Mouse (Mus musculus) embryo, embryonic 11.5 days (tissue): ENCODE measurements around the gene Ubr4.

Source experiments
- DNase-seq: peaks from one replicate; pipeline ENCODE4 v3.0.0-alpha.2; 2012; ENCODE audit warnings: low read depth, low spot score

The Ubr4 gene

DNA sequence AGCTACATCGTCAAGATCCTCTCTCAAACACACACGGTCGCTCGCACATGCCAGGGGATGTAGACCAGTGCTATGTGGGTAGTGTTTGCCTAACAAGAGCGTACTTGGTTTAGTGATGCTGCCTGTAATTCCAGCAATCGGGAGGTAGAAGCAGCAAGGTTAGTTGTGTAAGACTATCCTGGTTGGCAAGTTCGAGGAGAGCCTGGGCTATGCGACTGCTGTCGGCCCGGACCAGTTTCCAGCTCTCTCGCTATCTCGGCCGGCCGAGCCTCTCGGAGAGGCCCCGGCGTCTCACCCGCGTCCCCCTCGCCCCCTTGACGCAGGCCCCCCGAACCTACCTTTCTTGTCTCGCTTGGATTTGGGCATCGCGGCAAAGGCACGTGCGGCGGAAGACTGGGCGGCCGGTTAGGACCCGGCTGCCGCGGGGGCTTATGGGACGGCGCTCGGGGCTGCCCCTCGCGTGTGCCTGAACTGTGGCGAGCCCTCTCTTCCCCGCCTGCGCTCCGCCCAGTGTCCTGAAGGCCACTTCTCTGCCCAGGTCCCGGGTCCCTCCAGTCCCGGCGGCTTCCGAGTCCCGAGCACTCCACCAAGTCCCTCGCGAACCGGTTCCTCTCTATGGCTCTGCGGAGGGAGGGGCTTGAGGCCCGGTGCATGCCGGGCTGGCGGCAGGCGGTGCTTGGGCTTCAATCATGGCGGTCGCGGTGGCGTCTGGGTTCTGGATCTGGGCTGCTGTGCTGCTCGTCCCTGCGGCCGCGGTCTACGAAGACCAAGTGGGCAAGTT, at the start of gene Ubr4, which contains the start of the genes Mrto4 and Emc1:
Gene Ubr4, plus strand, starts transcription at position 679 of the 781 bp plus-strand sequence.
Gene Mrto4, minus strand, starts transcription at position 646 of the 781 bp plus-strand sequence.
Gene Emc1, plus strand, starts transcription at position 657 of the 781 bp plus-strand sequence.
- peak; percentile 59 for DNase-seq

GRCm38 (mm10) chr4:139305521-139305920, 46.9 kb upstream of the Ubr4 start:
- DNase-seq = no peak

GRCm38 (mm10) chr4:139307916-139308315, 44.5 kb upstream of the Ubr4 start:
- DNase-seq = no peak

DNA sequence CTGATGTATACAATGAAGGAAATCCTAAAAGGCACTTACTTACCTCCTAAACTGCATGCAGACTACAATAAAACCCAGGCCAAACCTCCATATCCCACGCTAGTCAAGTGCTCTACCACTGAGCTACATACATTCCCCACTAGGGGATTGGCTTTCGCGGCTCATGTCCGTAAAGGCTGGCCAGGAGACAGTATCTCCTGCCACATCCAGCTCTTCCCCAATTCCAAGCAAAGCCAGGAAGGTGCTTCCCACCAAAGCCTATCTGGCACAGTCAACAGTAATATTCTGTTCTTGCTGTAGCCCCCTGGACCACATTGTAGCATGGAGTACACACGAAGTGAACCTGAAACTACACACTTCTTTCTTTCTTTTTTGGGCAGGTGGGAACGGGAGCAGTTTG, 42.8 kb upstream of the Ubr4 start:
- DNase-seq = no peak

GRCm38 (mm10) chr4:139310171-139310898, 42.1 kb upstream of the Ubr4 start, which contains the start of the genes Pqlc2 and Akr7a5:
TSS of gene Pqlc2 (minus strand) at chr4:139310708.
TSS of gene Akr7a5 (plus strand) at chr4:139310744.
- peak; percentile 94 for DNase-seq

- DNase-seq = no peak
Measured at GRCm38 (mm10) chr4:139310899-139311701, 41.3 kb upstream of the Ubr4 start.

DNA sequence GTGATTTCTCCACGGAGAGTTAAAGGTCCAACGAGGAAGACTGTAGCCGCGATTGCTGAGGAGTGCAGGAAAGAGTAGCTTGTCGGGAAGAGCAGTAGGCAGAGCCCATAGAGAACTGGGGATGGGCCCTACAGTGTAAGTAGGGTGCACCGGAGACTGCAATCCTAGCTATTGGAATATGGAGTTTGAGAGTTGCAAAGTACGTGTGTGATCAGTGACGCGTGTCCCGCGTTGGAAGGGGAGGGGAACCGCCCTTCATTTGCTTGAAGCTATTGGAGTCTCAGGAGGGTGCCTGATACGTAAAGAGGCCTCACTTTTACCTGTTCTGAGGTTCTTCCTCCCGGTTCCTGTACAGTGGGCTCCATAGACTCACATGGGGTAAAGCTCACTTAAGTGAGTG, 40.7 kb upstream of the Ubr4 start:
- DNase-seq = no peak

GRCm38 (mm10) chr4:139312632-139313031, 39.8 kb upstream of the Ubr4 start:
- DNase-seq = no peak

DNA sequence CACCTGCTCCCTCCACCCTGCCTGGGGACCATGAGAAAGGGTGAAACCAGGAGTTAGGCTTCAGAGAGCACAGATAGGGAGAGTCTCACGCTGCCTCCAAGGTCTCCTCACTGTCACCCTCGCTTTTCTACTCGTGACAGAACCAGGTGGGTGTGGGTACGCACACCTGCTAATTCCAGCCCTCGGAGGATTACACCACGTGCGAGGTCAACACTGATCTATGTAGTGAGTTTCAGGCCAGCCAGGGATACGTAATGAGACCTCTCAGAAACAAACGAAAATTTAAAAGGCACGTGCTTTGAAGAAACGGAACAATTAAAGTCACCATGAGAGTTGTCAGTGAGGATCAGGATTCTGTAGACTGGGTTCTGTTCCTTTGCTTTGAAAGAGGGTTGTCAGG, 34.0 kb upstream of the Ubr4 start:
- no peak for DNase-seq

DNA sequence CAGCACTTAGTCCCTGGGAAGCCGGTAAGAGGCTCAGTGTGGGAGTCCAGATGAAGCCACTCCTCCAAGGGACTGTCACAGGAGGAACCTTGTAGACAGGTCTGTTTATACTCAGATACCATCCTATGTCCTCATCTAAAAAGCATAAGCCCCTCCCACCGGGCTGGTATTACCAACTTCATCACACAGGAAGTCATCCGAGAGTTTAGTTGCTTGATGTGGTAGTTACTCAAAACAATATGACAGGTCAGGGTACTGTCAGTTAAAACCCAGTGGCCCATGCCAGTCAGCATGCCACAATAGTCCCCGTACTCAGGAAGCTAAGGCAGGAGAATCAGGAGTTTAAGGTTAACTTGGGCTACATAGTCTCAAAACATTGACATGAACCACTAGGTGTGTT, 32.7 kb upstream of the Ubr4 start:
- no peak for DNase-seq

DNA sequence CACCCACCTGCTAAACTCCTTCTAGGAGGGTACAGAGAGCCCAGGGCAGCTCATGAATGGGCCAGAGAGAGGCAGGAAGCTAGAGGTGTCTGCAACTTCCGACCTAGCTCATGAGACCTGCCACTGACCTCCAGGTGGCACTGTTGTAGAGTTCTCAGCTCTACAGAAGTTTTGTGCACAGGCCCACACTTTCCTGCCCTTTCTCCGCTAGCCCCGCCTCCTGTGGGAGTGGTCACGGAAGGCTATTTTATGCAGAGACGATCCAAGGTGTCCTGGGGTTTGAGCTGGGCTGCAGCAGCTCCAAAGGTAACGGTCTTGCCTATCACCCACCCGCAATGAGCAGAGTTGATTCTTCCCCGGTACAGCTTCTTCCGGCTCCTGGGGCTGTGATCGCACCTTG, 21.8 kb upstream of the Ubr4 start:
- peak; percentile 73 for DNase-seq

GRCm38 (mm10) chr4:139334631-139335295, 17.6 kb upstream of the Ubr4 start:
- no peak for DNase-seq

DNA sequence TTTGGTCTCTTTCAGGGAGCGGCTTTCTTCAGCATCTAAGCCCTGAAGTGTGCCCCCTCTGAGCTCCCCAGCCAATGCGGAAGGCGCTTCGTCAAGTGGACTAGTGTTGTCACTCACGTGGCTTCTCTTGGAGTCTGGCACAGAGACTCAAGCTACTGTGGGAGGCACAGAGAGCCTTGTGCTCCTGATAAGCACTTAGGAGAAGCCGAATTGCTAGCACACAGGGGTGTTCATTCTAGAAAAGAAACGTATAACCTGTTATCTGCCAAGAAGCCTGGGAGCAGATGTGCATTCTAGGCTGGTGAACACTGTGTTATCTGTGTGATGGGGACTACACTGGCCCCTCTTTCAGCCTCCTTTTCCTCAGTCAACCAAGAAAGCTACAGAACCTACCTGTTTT, 16.9 kb upstream of the Ubr4 start:
- no peak for DNase-seq

DNA sequence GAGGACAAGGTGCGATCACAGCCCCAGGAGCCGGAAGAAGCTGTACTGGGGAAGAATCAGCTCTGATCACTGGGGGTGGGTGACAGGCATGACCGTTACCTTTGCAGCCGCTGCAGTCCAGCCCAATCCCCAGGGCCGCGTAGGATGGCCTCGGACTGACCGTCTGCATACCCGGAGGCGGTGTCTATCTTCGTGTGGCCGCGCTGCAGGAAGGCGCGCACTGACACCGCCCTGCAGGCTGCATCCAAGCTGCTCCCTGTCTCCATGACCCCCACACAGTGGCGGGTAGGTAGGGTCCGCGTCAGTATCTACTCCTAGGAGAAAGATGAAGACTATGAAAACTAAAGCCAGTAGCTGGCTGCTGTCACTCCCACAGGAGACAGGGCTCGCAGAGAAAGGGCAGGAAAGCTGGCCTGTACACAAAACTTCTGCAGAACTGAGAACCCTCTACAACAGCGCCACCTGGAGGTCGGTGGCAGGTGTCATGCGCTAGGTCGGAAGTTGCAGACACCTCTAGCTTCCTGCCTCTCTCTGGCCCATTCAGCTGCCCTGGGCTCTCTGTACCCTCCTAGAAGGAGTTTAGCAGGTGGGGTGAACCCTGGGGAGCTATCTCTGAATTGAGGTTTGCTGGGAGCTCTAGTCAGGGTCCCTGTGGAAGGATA, 15.5 kb upstream of the Ubr4 start:
- peak; percentile 77 for DNase-seq

DNA sequence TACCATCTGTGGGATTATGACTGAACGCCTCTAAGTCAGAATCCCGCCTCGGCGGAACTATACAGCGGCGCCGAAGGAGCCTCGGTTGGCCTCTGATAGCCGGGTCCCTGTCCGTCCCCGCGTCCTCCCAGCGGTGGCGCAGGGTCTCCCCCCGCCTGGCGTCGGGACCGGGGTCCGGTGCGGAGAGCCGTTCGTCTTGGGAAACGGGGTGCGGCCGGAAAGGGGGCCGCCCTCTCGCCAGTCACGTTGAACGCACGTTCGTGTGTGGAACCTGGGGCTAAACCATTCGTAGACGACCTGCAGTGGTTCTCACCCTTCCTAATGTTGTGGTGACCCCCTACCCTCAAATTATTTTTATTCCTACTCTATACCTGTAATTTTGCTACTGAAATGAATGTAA, 14.3 kb upstream of the Ubr4 start:
- DNase-seq = no peak

GRCm38 (mm10) chr4:139340835-139341234, 11.6 kb upstream of the Ubr4 start:
- DNase-seq = no peak

DNA sequence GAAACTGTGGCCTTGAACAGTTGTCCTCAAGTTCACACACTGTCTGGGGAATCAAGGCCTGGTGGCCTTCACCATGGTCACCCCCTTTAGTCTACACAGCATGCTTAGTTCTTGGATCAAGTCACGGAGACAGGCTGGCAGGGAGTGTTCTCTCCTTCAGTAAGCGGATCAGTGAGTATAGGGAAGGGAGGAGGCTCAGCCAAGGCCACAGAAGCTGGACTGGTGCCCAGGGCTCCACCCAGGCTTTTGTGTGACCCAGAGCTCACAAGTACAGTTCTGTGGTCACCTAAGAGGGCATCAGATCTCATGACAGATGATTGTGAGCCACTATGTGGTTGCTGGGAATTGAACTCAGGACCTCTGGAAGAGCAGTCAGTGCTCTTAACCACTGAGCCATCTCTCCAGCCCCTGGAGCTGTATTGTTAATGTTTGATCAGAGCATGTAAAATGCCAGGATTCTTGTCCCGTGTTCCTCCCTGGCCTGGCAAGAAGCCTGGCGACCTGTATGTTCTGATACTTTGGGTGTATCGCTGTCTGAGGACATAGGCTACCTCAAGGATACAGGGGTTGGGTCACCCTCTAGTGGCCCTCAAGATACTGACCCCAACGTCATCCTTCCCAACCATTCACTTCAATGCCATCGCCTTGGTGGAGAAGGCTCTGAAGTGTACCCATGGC, 10.7 kb upstream of the Ubr4 start:
- no peak for DNase-seq

- DNase-seq = no peak
Measured at GRCm38 (mm10) chr4:139343718-139344117, 8.7 kb upstream of the Ubr4 start.

- DNase-seq = no peak
Measured at GRCm38 (mm10) chr4:139345416-139346019, 6.9 kb upstream of the Ubr4 start.

GRCm38 (mm10) chr4:139352832-139353231, 423 bp downstream of the Ubr4 start:
- no peak for DNase-seq
